Mouse (Mus musculus) liver, postnatal 0 days (tissue): Measurements from ENCODE around the gene Lmbr1. TPM values are rescaled to one million over a fixed set of nuclear protein-coding genes. Genes with fewer than 3 reads are reported as not detected.

Source experiments
- ATAC-seq: fragments of 200-750 bp; cut with Nextera tagmentation; 2 replicates; pipeline ENCODE4 v1.8.0; 2017; ENCODE audit warnings: mild to moderate bottlenecking, moderate library complexity
- DNase-seq: peaks from one replicate; pipeline ENCODE4 v3.0.0-alpha.2; 2016
- H3K27ac ChIP-seq: fragments of 300-500 bp; sonication (generic); 2 replicates; pipeline ENCODE4 v1.5.1; 2014; ENCODE audit warnings: antibody characterized with exemption, moderate library complexity, mild to moderate bottlenecking, low read depth
- H3K27me3 ChIP-seq: fragments of 300-500 bp; sonication (generic); 2 replicates; pipeline ENCODE4 v1.6.1; 2014; ENCODE audit warnings: low read length, control low read depth, mixed read lengths; ENCODE audit not compliant: insufficient read depth
- H3K36me3 ChIP-seq: fragments of 300-500 bp; sonication (generic); replicated peaks from 2 replicates; pipeline ENCODE4 v1.6.1; 2014; ENCODE audit warnings: mild to moderate bottlenecking, control low read depth, low read length, moderate library complexity, mixed read lengths; ENCODE audit not compliant: insufficient read depth
- H3K4me1 ChIP-seq: fragments of 300-500 bp; sonication (generic); 2 replicates; pipeline ENCODE4 v1.6.1; 2014; ENCODE audit warnings: antibody characterized with exemption, mild to moderate bottlenecking, control low read depth; ENCODE audit not compliant: insufficient read depth
- H3K4me2 ChIP-seq: fragments of 300-500 bp; sonication (generic); 2 replicates; pipeline ENCODE4 v1.6.1; 2014; ENCODE audit warnings: low read depth, mild to moderate bottlenecking, low read length, moderate library complexity, mixed read lengths
- H3K4me3 ChIP-seq: fragments of 300-500 bp; sonication (generic); 2 replicates; pipeline ENCODE4 v1.5.1; 2014; ENCODE audit warnings: low read depth, low read length
- H3K9ac ChIP-seq: fragments of 300-500 bp; sonication (generic); replicated peaks from 2 replicates; pipeline ENCODE4 v1.6.1; 2014; ENCODE audit warnings: mild to moderate bottlenecking, moderate library complexity
- H3K9me3 ChIP-seq: fragments of 300-500 bp; sonication (generic); 2 replicates; pipeline ENCODE4 v1.6.1; 2016; ENCODE audit warnings: mild to moderate bottlenecking, control low read depth, low read length, mixed read lengths
- CTCF ChIP-seq: sonication (generic); IDR thresholded peaks from 2 replicates; pipeline ENCODE4 v1.5.1; 2016; ENCODE audit warnings: antibody characterized with exemption, low read depth
- EP300 ChIP-seq: IDR thresholded peaks from 2 replicates; pipeline ENCODE4 v1.6.1; 2016; ENCODE audit warnings: antibody characterized with exemption, low read depth, mild to moderate bottlenecking
- WGBS: fragments of 180-500 bp; shearing (Covaris S2); extraction: QIAGEN DNeasy Blood & Tissue Kit; methylation state at CpG from one replicate; pipeline ENCODE4 v1.1.7; 2014; ENCODE audit not compliant: insufficient replicate concordance; 5-methylcytosine and 5-hydroxymethylcytosine counted together
- polyA plus RNA-seq: library from polyadenylated mRNA; unstranded; fragments of >200 nt; fragmentation: Nextera tagmentation; extraction: Ambion mirVana; gene quantifications from 2 replicates; pipeline ENCODE4 v1.2.1, GENCODE M21; 2015

Gene Lmbr1
- polyA plus RNA-seq, 1 experiment from 2014 or later, result 3.1 TPM

DNA sequence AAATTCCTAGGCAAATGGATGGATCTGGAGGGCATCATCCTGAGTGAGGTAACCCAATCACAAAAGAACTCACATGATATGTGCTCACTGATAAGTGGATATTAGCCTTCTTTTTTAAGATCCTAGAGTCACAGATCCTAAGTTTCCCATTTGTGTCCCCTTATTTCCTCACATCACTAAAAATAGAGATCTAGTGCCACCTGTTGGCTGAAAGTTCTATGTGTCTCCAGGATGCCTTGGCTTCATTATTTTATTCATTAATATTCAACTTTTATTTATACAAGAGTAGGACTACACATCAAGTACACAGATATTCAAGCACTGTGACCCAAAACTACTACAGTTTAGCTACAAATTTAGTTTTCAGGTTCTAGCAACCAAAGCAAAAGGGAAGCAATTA, 103.4 kb downstream of the Lmbr1 start:
- no peaks in the 10 kb centered on the region for H3K27me3 ChIP-seq
- DNase-seq (no peak), ATAC-seq (no peak)
- H3K27ac ChIP-seq, result no peak overlapping the region
- H3K9ac ChIP-seq, result no peak overlapping the region
- H3K36me3 ChIP-seq, result no peaks in the 10 kb centered on the region
- TF ChIP-seq CTCF (peak; percentile 48), EP300 (no peak)
- H3K4me2 ChIP-seq, result no peak overlapping the region
- H3K9me3 ChIP-seq, result no peaks in the 10 kb centered on the region
- no peaks in the 10 kb centered on the region for H3K4me1 ChIP-seq
- no peak overlapping the region for H3K4me3 ChIP-seq

DNA sequence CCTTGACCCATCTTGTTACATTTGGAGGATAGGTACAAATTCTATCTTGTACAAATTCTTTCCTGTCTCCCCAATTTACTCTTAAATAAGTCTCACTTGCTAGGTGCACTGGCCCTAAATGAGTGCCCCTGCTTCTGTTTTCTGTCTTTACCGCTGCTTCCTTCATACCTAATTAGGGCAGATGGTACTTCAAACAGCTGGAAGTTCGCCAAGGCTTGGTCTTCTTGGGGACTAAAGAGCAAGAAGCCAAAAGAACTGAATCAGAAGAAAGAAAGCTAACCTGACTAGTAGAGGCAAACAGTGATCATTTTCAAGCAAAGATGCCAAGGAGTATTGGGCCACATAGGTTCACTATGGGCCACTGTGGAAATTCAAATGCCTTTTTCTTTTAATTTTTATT, 104.8 kb downstream of the Lmbr1 start:
- H3K9me3 ChIP-seq, result no peaks in the 10 kb centered on the region
- H3K36me3 ChIP-seq, result no peaks in the 10 kb centered on the region
- H3K27me3 ChIP-seq, result no peaks in the 10 kb centered on the region
- no peak overlapping the region for H3K9ac ChIP-seq
- H3K4me1 ChIP-seq, result no peaks in the 10 kb centered on the region
- 79% methylated on average over 2 of the region's 2 CpGs for WGBS
- no peak overlapping the region for H3K4me3 ChIP-seq
- no peak overlapping the region for H3K27ac ChIP-seq
- no peak for TF ChIP-seq CTCF
- H3K4me2 ChIP-seq, result no peak overlapping the region
- no peak for DNase-seq
- ATAC-seq, result no peak

DNA sequence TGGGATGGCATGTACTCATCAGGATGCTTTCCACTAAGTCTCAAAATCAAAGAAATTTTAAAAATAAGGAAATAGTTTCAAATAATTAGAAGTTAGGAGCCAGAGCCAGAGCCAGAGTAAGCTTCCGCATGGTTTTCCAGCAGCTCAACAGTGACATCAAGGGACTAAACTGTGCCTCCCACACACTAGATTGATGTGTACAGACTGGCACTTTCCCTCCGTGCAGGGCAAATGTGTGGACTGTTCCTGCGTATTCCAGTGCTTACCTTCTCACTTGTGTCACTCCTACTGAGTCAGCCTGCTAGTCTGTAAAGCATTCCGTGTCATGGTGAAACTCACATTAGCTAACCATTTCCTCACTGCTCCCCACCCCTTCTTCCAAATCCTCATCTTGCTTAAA, 107.3 kb downstream of the Lmbr1 start:
- TF ChIP-seq EP300 (no peak), CTCF (peak; percentile 24; the same call in 1 of the 2 replicates)
- Histone ChIP-seq H3K9ac (no peak overlapping the region), H3K4me3 (no peak overlapping the region), H3K9me3 (no peaks in the 10 kb centered on the region), H3K36me3 (no peaks in the 10 kb centered on the region), H3K27ac (no peak overlapping the region), H3K27me3 (no peaks in the 10 kb centered on the region), H3K4me1 (no peaks in the 10 kb centered on the region), H3K4me2 (no peak overlapping the region)
- ATAC-seq, result no peak
- 50% methylated on average over 4 of the region's 4 CpGs for WGBS
- DNase-seq, result no peak

GRCm38 (mm10) chr5:29253876-29254275, 124.3 kb downstream of the Lmbr1 start:
- TF ChIP-seq CTCF (no peak), EP300 (no peak)
- 75% methylated on average over 2 of the region's 2 CpGs for WGBS
- H3K4me3 ChIP-seq, result no peak overlapping the region
- no peaks in the 10 kb centered on the region for H3K36me3 ChIP-seq
- no peak overlapping the region for H3K9ac ChIP-seq
- DNase-seq (no peak), ATAC-seq (no peak)
- no peaks in the 10 kb centered on the region for H3K4me1 ChIP-seq
- H3K4me2 ChIP-seq, result no peak overlapping the region
- H3K27ac ChIP-seq, result no peak overlapping the region
- H3K27me3 ChIP-seq, result no peaks in the 10 kb centered on the region
- no peaks in the 10 kb centered on the region for H3K9me3 ChIP-seq

DNA sequence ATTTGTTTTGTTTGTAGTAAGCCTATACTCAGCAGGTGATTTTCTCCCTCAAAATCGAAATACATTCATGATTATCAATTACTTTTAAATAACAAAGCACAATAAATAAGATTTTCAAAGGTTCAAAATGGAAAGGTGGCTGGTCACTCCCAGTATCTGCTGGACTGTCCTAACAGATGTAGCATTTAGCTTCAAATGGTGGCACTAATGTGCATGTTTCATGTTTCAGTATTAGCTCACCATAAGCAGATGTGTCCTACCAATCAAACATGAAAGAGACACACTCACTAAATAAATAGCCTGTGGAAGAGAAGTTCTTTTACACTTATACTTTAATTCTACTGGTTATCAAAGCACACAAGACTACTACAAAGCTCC, 126.7 kb downstream of the Lmbr1 start:
- DNase-seq, result no peak
- Histone ChIP-seq H3K27ac (no peak overlapping the region), H3K4me2 (no peak overlapping the region), H3K36me3 (no peaks in the 10 kb centered on the region), H3K4me3 (no peak overlapping the region), H3K9me3 (no peaks in the 10 kb centered on the region), H3K9ac (no peak overlapping the region), H3K4me1 (no peaks in the 10 kb centered on the region), H3K27me3 (no peaks in the 10 kb centered on the region)
- TF ChIP-seq EP300, result no peak
- TF ChIP-seq CTCF, result no peak
- no peak for ATAC-seq
- WGBS, result 60% methylated on average over 1 of the region's 1 CpGs

DNA sequence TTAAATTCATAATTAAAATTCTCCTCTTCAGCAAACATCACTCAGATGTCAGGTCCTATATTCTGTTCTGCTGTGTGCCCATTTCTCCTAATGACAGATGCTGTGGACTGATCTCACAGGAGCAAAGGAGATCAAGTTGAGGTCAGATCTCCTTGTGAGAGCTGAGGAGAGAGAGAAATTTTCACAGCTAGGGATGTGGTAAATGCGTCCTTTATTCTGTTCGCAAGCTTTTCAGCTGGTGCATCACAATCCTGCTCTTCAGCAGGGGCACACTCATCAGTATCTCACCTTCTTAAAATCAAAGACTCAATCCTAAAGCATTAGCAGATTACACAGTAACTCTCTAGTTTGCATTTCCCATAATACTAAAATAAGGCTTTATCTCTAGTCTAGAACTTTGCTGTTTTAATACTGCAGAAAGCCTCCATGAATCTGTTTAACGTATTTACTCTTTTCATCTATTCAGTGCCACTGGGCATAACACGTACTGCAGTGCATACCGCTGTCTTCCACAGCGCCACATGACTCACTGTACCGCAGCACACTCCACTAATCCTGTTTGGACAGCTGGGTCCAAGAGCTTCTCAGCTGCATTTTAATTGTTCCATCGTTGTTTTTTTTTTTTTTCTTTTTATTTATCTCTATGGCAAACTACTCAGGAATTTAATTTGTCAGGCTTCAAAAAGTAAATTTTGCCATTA, 127.2 kb downstream of the Lmbr1 start:
- Histone ChIP-seq H3K9ac (no peak overlapping the region), H3K4me2 (no peak overlapping the region), H3K4me1 (no peaks in the 10 kb centered on the region), H3K9me3 (no peaks in the 10 kb centered on the region), H3K36me3 (no peaks in the 10 kb centered on the region), H3K27me3 (no peaks in the 10 kb centered on the region), H3K27ac (no peak overlapping the region), H3K4me3 (no peak overlapping the region)
- DNase-seq, result no peak
- ATAC-seq, result no peak
- TF ChIP-seq EP300 (no peak), CTCF (no peak)
- 81% methylated on average over 8 of the region's 8 CpGs for WGBS

GRCm38 (mm10) chr5:29244769-29245168, 133.4 kb downstream of the Lmbr1 start:
- H3K27me3 ChIP-seq, result no peaks in the 10 kb centered on the region

More at GRCm38 (mm10) chr5:29244769-29245168, 133.4 kb downstream of the Lmbr1 start:
- no peaks in the 10 kb centered on the region for H3K9me3 ChIP-seq
- no peak overlapping the region for H3K27ac ChIP-seq
- H3K4me3 ChIP-seq, result no peak overlapping the region
- no CpG with 5 or more reads among the region's 1 CpGs for WGBS
- H3K4me2 ChIP-seq, result no peak overlapping the region
- no peak for TF ChIP-seq EP300
- no peak for TF ChIP-seq CTCF
- no peaks in the 10 kb centered on the region for H3K4me1 ChIP-seq
- H3K9ac ChIP-seq, result no peak overlapping the region
- H3K36me3 ChIP-seq, result no peaks in the 10 kb centered on the region
- ATAC-seq (no peak), DNase-seq (no peak)
